Mouse (Mus musculus): ENCODE measurements around the gene Acads. TPM values are rescaled to one million over a fixed set of nuclear protein-coding genes. Genes with fewer than 3 reads are reported as not detected.

Gene Acads
- not detected for polyA plus RNA-seq (2014; fragmentation: Illumina TruSeq; extraction: RNeasy Lipid Tissue Mini Kit (QIAGEN cat#74804))

GRCm38 (mm10) chr5:115118961-115119570 lies at the start of gene Acads:
Gene Acads, minus strand, starts transcription at chr5:115119346.

GRCm38 (mm10) chr5:115158040-115158983 lies 39.2 kb upstream of the Acads start, which contains the start of gene Mlec:
Gene Mlec, minus strand, starts transcription at chr5:115158179.

GRCm38 (mm10) chr5:115134234-115135165 lies 15.4 kb upstream of the Acads start, which contains the start of gene Unc119b:
Gene Unc119b, minus strand, starts transcription at chr5:115134975.

GRCm38 (mm10) chr5:115098195-115098594 lies 21.0 kb downstream of the Acads start, which contains the start of gene Gm10401:
Gene Gm10401, minus strand, starts transcription at chr5:115098295.

Other genes starting within 250 kb of the Acads start
- 56.7 TPM for gene Oasl2, start 222.4 kb downstream of the Acads start, polyA plus RNA-seq (2014; fragmentation: Illumina TruSeq; extraction: RNeasy Lipid Tissue Mini Kit (QIAGEN cat#74804))
- 0.68 TPM for gene Oasl1, start 196.1 kb downstream of the Acads start, polyA plus RNA-seq (2014; fragmentation: Illumina TruSeq; extraction: RNeasy Lipid Tissue Mini Kit (QIAGEN cat#74804))
- gene 2210016L21Rik, start 177.2 kb downstream of the Acads start, polyA plus RNA-seq (2014; fragmentation: Illumina TruSeq; extraction: RNeasy Lipid Tissue Mini Kit (QIAGEN cat#74804)) = 0.94 TPM
- not detected for gene Hnf1a, start 148.3 kb downstream of the Acads start, polyA plus RNA-seq (2014; fragmentation: Illumina TruSeq; extraction: RNeasy Lipid Tissue Mini Kit (QIAGEN cat#74804))
- gene Sppl3, start 108.2 kb downstream of the Acads start, polyA plus RNA-seq (2014; fragmentation: Illumina TruSeq; extraction: RNeasy Lipid Tissue Mini Kit (QIAGEN cat#74804)) = 155 TPM
- not detected for gene Gm10401, start 21.1 kb downstream of the Acads start, polyA plus RNA-seq (2014; fragmentation: Illumina TruSeq; extraction: RNeasy Lipid Tissue Mini Kit (QIAGEN cat#74804))
- 6.2 TPM for gene Unc119b, start 15.6 kb upstream of the Acads start, polyA plus RNA-seq (2014; fragmentation: Illumina TruSeq; extraction: RNeasy Lipid Tissue Mini Kit (QIAGEN cat#74804))
- gene Mlec, start 38.8 kb upstream of the Acads start, polyA plus RNA-seq (2014; fragmentation: Illumina TruSeq; extraction: RNeasy Lipid Tissue Mini Kit (QIAGEN cat#74804)) = 85.2 TPM
- gene Cabp1, start 75.0 kb upstream of the Acads start, polyA plus RNA-seq (2014; fragmentation: Illumina TruSeq; extraction: RNeasy Lipid Tissue Mini Kit (QIAGEN cat#74804)) = 0.54 TPM
- 4.3 TPM for gene Pop5, start 116.5 kb upstream of the Acads start, polyA plus RNA-seq (2014; fragmentation: Illumina TruSeq; extraction: RNeasy Lipid Tissue Mini Kit (QIAGEN cat#74804))
- 20.3 TPM for gene Rnf10, start 153.6 kb upstream of the Acads start, polyA plus RNA-seq (2014; fragmentation: Illumina TruSeq; extraction: RNeasy Lipid Tissue Mini Kit (QIAGEN cat#74804))
- 9.8 TPM for gene Coq5, start 160.3 kb upstream of the Acads start, polyA plus RNA-seq (2014; fragmentation: Illumina TruSeq; extraction: RNeasy Lipid Tissue Mini Kit (QIAGEN cat#74804))
- gene Dynll1, start 181.7 kb upstream of the Acads start, polyA plus RNA-seq (2014; fragmentation: Illumina TruSeq; extraction: RNeasy Lipid Tissue Mini Kit (QIAGEN cat#74804)) = 1,210 TPM
- 85.1 TPM for gene Srsf9, start 207.8 kb upstream of the Acads start, polyA plus RNA-seq (2014; fragmentation: Illumina TruSeq; extraction: RNeasy Lipid Tissue Mini Kit (QIAGEN cat#74804))
- 64.2 TPM for gene Gatc, start 221.8 kb upstream of the Acads start, polyA plus RNA-seq (2014; fragmentation: Illumina TruSeq; extraction: RNeasy Lipid Tissue Mini Kit (QIAGEN cat#74804))
- gene Triap1, start 221.9 kb upstream of the Acads start, polyA plus RNA-seq (2014; fragmentation: Illumina TruSeq; extraction: RNeasy Lipid Tissue Mini Kit (QIAGEN cat#74804)) = 8.3 TPM
- 38.6 TPM for gene Cox6a1, start 229.6 kb upstream of the Acads start, polyA plus RNA-seq (2014; fragmentation: Illumina TruSeq; extraction: RNeasy Lipid Tissue Mini Kit (QIAGEN cat#74804))

All from ovary, adult 10 weeks (tissue).